11 mouse cellular contexts compared by ENCODE assay signal in genomic region chr9:43757972-43758965, GRCm38 (mm10). TPM values are rescaled to one million over a fixed set of nuclear protein-coding genes. Genes with fewer than 3 reads are reported as not detected.
DNase-seq lines count a peak whose midpoint lies in the region; ATAC-seq lines count a peak whose summit lies in the region.
"Had no signal": no experiment of that assay in that cellular context is flagged by ENCODE, and none has a peak within 500 bp of the region (broad histone marks: within the 10 kb centered on the region; RNA-seq: fewer than 3 reads in every experiment).

No protein-coding gene starts in this region.

- peak overlapping the region; percentile 28; the same call in 1 of the 2 replicates for H3K27ac ChIP-seq in heart, embryonic 13.5 days (replicated peaks)
- peak overlapping the region; percentile 44; the same call in 1 of the 2 replicates for H3K27ac ChIP-seq in intestine, embryonic 15.5 days
- peak overlapping the region; percentile 52 for H3K27ac ChIP-seq in liver, embryonic 11.5 days (ENCODE audit: low read depth, low read length)
- H3K27ac ChIP-seq: heart, embryonic 15.5 days; limb, embryonic 12.5 days had no signal

- H3K4me3 ChIP-seq in heart, embryonic 13.5 days: no peak overlapping the region
- no peak overlapping the region for H3K4me3 ChIP-seq in intestine, embryonic 15.5 days (replicated peaks)
- H3K4me3 ChIP-seq in liver, embryonic 11.5 days (ENCODE audit: low read depth, low read length): no peak overlapping the region
- H3K4me3 ChIP-seq: heart, embryonic 15.5 days; limb, embryonic 12.5 days had no signal

- 28% methylated on average over 5 of the region's 5 CpGs for WGBS in heart, embryonic 13.5 days
- WGBS in intestine, embryonic 15.5 days: 50% methylated on average over 5 of the region's 5 CpGs
- WGBS in liver, embryonic 11.5 days: 51% methylated on average over 5 of the region's 5 CpGs

- no peak for DNase-seq in heart, adult 9 months (ENCODE audit: low spot score in 2 of 2)
- DNase-seq in NIH3T3 (ENCODE audit: low read depth): peak; percentile 76
- DNase-seq in liver, embryonic 11.5 days (ENCODE audit: low spot score): no peak
- no peak for DNase-seq in left cerebral cortex, postnatal 36 days (ENCODE audit: low spot score in 2 of 2)
- no peak for DNase-seq in gastrocnemius, postnatal 4 days (ENCODE audit: low spot score in 2 of 2)

- H3K4me2 ChIP-seq in heart, embryonic 13.5 days: no peak overlapping the region
- 0 out of 2 replicates have a peak overlapping the region, but pooled peaks have one; percentile 31 for H3K4me2 ChIP-seq in intestine, embryonic 15.5 days (replicated peaks)
- H3K4me2 ChIP-seq in liver, embryonic 11.5 days: peak overlapping the region; percentile 1
- H3K4me2 ChIP-seq: heart, embryonic 15.5 days; limb, embryonic 12.5 days had no signal

- peaks cover 57% of the 10 kb centered on the region for H3K4me1 ChIP-seq in heart, embryonic 13.5 days
- peaks cover 32% of the 10 kb centered on the region for H3K4me1 ChIP-seq in intestine, embryonic 15.5 days (replicated peaks)
- H3K4me1 ChIP-seq in liver, embryonic 11.5 days (replicated peaks; ENCODE audit: control insufficient read depth, insufficient read depth, low read length): peaks cover 28% of the 10 kb centered on the region

- no peaks in the 10 kb centered on the region for H3K9me3 ChIP-seq in heart, embryonic 13.5 days
- no peaks in the 10 kb centered on the region for H3K9me3 ChIP-seq in intestine, embryonic 15.5 days
- no peaks in the 10 kb centered on the region for H3K9me3 ChIP-seq in liver, embryonic 11.5 days (ENCODE audit: control insufficient read depth, low read length)
- H3K9me3 ChIP-seq: heart, embryonic 15.5 days; limb, embryonic 12.5 days had no signal

- H3K27me3 ChIP-seq in heart, embryonic 13.5 days (replicated peaks): 0 out of 2 replicates have a peak, but pooled peaks cover 9% of the 10 kb centered on the region
- no peaks in the 10 kb centered on the region for H3K27me3 ChIP-seq in intestine, embryonic 15.5 days (replicated peaks)
- no peaks in the 10 kb centered on the region; the same call in 1 of the 2 replicates for H3K27me3 ChIP-seq in liver, embryonic 11.5 days (replicated peaks; ENCODE audit: control insufficient read depth, insufficient read depth, low read length)
- H3K27me3 ChIP-seq: heart, embryonic 15.5 days; limb, embryonic 12.5 days; Patski had no signal

- H3K36me3 ChIP-seq in heart, embryonic 13.5 days: no peaks in the 10 kb centered on the region
- no peaks in the 10 kb centered on the region for H3K36me3 ChIP-seq in intestine, embryonic 15.5 days
- no peaks in the 10 kb centered on the region for H3K36me3 ChIP-seq in liver, embryonic 11.5 days (ENCODE audit: control insufficient read depth, insufficient read depth, low read length)
- H3K36me3 ChIP-seq: heart, embryonic 15.5 days; limb, embryonic 12.5 days had no signal

- intact Hi-C loops in left cerebral cortex, postnatal 36 days (cut with DNase I): no loop called here

- H3K9ac ChIP-seq in heart, embryonic 13.5 days: 0 out of 2 replicates have a peak overlapping the region, but pooled peaks have one; percentile 19
- H3K9ac ChIP-seq in intestine, embryonic 15.5 days: no peak overlapping the region
- H3K9ac ChIP-seq in liver, embryonic 11.5 days (ENCODE audit: low read depth, low read length): no peak overlapping the region
- H3K9ac ChIP-seq: heart, embryonic 15.5 days; limb, embryonic 12.5 days had no signal

- ATAC-seq in heart, embryonic 13.5 days (ENCODE audit: extremely low read depth, insufficient number of reproducible peaks, low FRiP score, low TSS enrichment): no peak
- ATAC-seq in intestine, embryonic 15.5 days: peak; percentile 57
- ATAC-seq in liver, embryonic 11.5 days (replicated peaks; ENCODE audit: low FRiP score): no peak
- no peak for ATAC-seq in granulocyte monocyte progenitor cell, adult 5-6 weeks (replicated peaks; ENCODE audit: poor library complexity, severe bottlenecking)
- ATAC-seq: Patski had no signal

RNA-seq across cellular contexts. Expression of gene Nectin1, which starts 14.5 kb away (rescaled TPM):
- 1.5 TPM in 2 replicates for polyA plus RNA-seq in heart, embryonic 13.5 days (2015; fragmentation: Nextera tagmentation; extraction: Ambion mirVana)
- polyA plus RNA-seq in intestine, embryonic 15.5 days (2015; fragmentation: Nextera tagmentation; extraction: Ambion mirVana): 4.1 and 4.5 TPM in 2 replicates
- 2.4 and 2.6 TPM in 2 replicates for polyA plus RNA-seq in liver, embryonic 11.5 days (2014; fragmentation: Nextera tagmentation; extraction: Ambion mirVana)
- total RNA-seq in granulocyte monocyte progenitor cell, adult 5-6 weeks (2014; fragmentation: Nextera tagmentation): 0.52 and 4.6 TPM in 2 replicates
- total RNA-seq in granulocyte monocyte progenitor cell, adult 5-6 weeks (2017): 0.31 and 0.52 TPM in 2 replicates
- 100 to 1,000 TPM in 1 of 2 experiments, 10 to 100 TPM in 1; 84.8 to 103 TPM for total RNA-seq in left cerebral cortex, postnatal 36 days (2021)
- total RNA-seq in gastrocnemius, postnatal 4 days (2021): 10 to 100 TPM; 16.0 to 16.4 TPM
